Mouse (Mus musculus) spleen, adult 2 months (tissue): ENCODE data around the gene Tmem178.

Experiments
- CTCF ChIP-seq: fragments of 200-500 bp; IDR thresholded peaks from 2 replicates; pipeline ENCODE4 v1.5.1; 2011; ENCODE audit warnings: mild to moderate bottlenecking, inconsistent platforms; ENCODE audit not compliant: insufficient read depth, insufficient read length, insufficient replicate concordance; ENCODE audit errors: extremely low read depth
- POLR2A ChIP-seq: fragments of 200-500 bp; IDR thresholded peaks from 2 replicates; pipeline ENCODE4 v1.6.1; 2011; ENCODE audit warnings: low read depth, low read length, inconsistent platforms

- TF ChIP-seq CTCF (no peak), POLR2A (no peak)
These were observed 56.6 kb downstream of the Tmem178 start for GRCm38 (mm10) chr17:81001010-81001409.
